Mouse (Mus musculus) cerebellum, adult 2 months (tissue): ENCODE data around the gene Stab1.

Source experiments
- CTCF ChIP-seq: fragments of 200-500 bp; IDR thresholded peaks from 2 replicates; pipeline ENCODE4 v1.5.1; 2011; ENCODE audit warnings: low read depth, mild to moderate bottlenecking, control low read depth, low read length, moderate library complexity, borderline replicate concordance; ENCODE audit not compliant: insufficient read depth
- POLR2A ChIP-seq: fragments of 200-500 bp; IDR thresholded peaks from 2 replicates; pipeline ENCODE4 v1.6.1; 2011; ENCODE audit warnings: low read length, control low read depth, borderline replicate concordance; ENCODE audit not compliant: insufficient read depth

GRCm38 (mm10) chr14:31204844-31205243 is 36.4 kb upstream of the Stab1 start:
- TF ChIP-seq POLR2A = no peak
- TF ChIP-seq CTCF = no peak
